ENCODE assay signal across 25 mouse cellular contexts in the genomic region with DNA sequence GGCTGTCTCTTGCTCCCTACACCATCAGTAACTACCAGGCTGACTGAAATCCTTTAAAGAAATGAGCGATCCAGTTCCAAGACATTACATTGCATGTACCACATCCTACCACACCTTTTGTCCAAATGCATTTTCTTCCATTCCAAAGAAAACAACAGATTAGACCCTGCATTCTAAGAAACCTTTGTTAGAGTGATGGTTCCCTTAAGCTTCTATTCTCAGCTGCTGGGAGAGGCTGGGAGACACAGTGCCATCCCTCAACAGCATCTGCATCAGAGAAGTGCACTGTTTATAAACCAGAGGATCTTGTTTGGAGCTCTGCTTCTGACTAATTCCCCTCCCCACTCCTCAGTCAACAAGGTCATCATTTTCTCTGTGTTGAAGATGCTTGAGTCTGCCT. TPM values are rescaled to one million over a fixed set of nuclear protein-coding genes. Genes with fewer than 3 reads are reported as not detected.
DNase-seq lines count a peak whose midpoint lies in the region; ATAC-seq and TF ChIP-seq lines count a peak whose summit lies in the region.
"Had no signal": no experiment of that assay in that cellular context is flagged by ENCODE, and none has a peak within 500 bp of the region (broad histone marks: within the 10 kb centered on the region; RNA-seq: fewer than 3 reads in every experiment).

No protein-coding gene starts in this region.

- no peak for ATAC-seq in intestine, embryonic 14.5 days (replicated peaks; ENCODE audit: low FRiP score, low TSS enrichment, low read depth)
- no peak for ATAC-seq in intestine, embryonic 16.5 days
- ATAC-seq: activated CD4-positive, CD25-positive, alpha-beta regulatory T cell, adult 4 months; forebrain, embryonic 14.5 days; forebrain, embryonic 16.5 days; Patski had no signal

- WGBS in intestine, embryonic 14.5 days, result 93% methylated on average over 1 of the region's 1 CpGs
- WGBS in intestine, embryonic 16.5 days, result 93% methylated on average over 1 of the region's 1 CpGs
- 81% methylated on average over 1 of the region's 1 CpGs for WGBS in small intestine, adult 2 months

- no peak for TF ChIP-seq CTCF in small intestine, adult 2 months (IDR thresholded peaks at IDR 0.05; ENCODE audit: extremely low read depth, insufficient read length, insufficient replicate concordance, low read depth, low read length)

- H3K9me3 ChIP-seq in intestine, embryonic 14.5 days (ENCODE audit: control insufficient read depth, low read length), result no peaks in the 10 kb centered on the region
- no peaks in the 10 kb centered on the region for H3K9me3 ChIP-seq in intestine, embryonic 16.5 days (ENCODE audit: control insufficient read depth, low read length)
- H3K9me3 ChIP-seq: embryonic facial prominence, embryonic 13.5 days; embryonic facial prominence, embryonic 15.5 days; forebrain, embryonic 10.5 days; forebrain, embryonic 12.5 days had no signal

- H3K27me3 ChIP-seq in intestine, embryonic 14.5 days (replicated peaks; ENCODE audit: control insufficient read depth, insufficient read depth, low read length), result no peaks in the 10 kb centered on the region
- no peaks in the 10 kb centered on the region for H3K27me3 ChIP-seq in intestine, embryonic 16.5 days (replicated peaks; ENCODE audit: control insufficient read depth, insufficient read depth, low read length)
- H3K27me3 ChIP-seq in small intestine, adult 2 months (ENCODE audit: control insufficient read depth, insufficient read depth, low read length), result no peaks in the 10 kb centered on the region
- H3K27me3 ChIP-seq: embryonic facial prominence, embryonic 13.5 days; embryonic facial prominence, embryonic 15.5 days; forebrain, embryonic 12.5 days; Patski had no signal

- H3K4me3 ChIP-seq in intestine, embryonic 14.5 days (ENCODE audit: low read depth, low read length), result no peak overlapping the region
- H3K4me3 ChIP-seq in intestine, embryonic 16.5 days (ENCODE audit: low read length), result no peak overlapping the region
- no peak overlapping the region for H3K4me3 ChIP-seq in small intestine, adult 2 months (ENCODE audit: low read depth, low read length)
- H3K4me3 ChIP-seq: embryonic facial prominence, embryonic 13.5 days; embryonic facial prominence, embryonic 15.5 days; erythroblast, embryonic 14.5 days; forebrain, embryonic 10.5 days; forebrain, embryonic 12.5 days had no signal

- 0 out of 2 replicates have a peak, but pooled peaks cover 2% of the 10 kb centered on the region for H3K4me1 ChIP-seq in intestine, embryonic 14.5 days (replicated peaks; ENCODE audit: control insufficient read depth, insufficient read depth, low read length)
- H3K4me1 ChIP-seq in intestine, embryonic 16.5 days (ENCODE audit: control insufficient read depth, insufficient read depth, low read length), result peaks cover 21% of the 10 kb centered on the region
- H3K4me1 ChIP-seq in small intestine, adult 2 months (ENCODE audit: control insufficient read depth, insufficient read depth, insufficient read length, low read length), result peaks cover 17% of the 10 kb centered on the region; the same call in 1 of the 2 replicates
- H3K4me1 ChIP-seq: forebrain, embryonic 12.5 days had no signal

- H3K4me2 ChIP-seq in intestine, embryonic 14.5 days (ENCODE audit: low read length), result no peak overlapping the region
- H3K4me2 ChIP-seq in intestine, embryonic 16.5 days (ENCODE audit: low read depth, low read length), result no peak overlapping the region
- H3K4me2 ChIP-seq: embryonic facial prominence, embryonic 13.5 days; embryonic facial prominence, embryonic 15.5 days; forebrain, embryonic 12.5 days had no signal

- no peak overlapping the region for H3K27ac ChIP-seq in intestine, embryonic 14.5 days (ENCODE audit: low read depth)
- no peak overlapping the region for H3K27ac ChIP-seq in intestine, embryonic 16.5 days (ENCODE audit: low read length)
- H3K27ac ChIP-seq in small intestine, adult 2 months (ENCODE audit: insufficient read depth, low read depth, low read length), result peak overlapping the region; percentile 44
- H3K27ac ChIP-seq: embryonic facial prominence, embryonic 13.5 days; embryonic facial prominence, embryonic 15.5 days; forebrain, embryonic 10.5 days; forebrain, embryonic 12.5 days had no signal

- H3K36me3 ChIP-seq in intestine, embryonic 14.5 days (ENCODE audit: control insufficient read depth, insufficient read depth, low read length), result no peaks in the 10 kb centered on the region
- no peaks in the 10 kb centered on the region for H3K36me3 ChIP-seq in intestine, embryonic 16.5 days (ENCODE audit: control insufficient read depth, insufficient read depth, low read length)
- no peaks in the 10 kb centered on the region for H3K36me3 ChIP-seq in small intestine, adult 2 months (ENCODE audit: control insufficient read depth, insufficient read depth, low read length)
- H3K36me3 ChIP-seq: embryonic facial prominence, embryonic 13.5 days; embryonic facial prominence, embryonic 15.5 days; forebrain, embryonic 10.5 days; forebrain, embryonic 12.5 days; G1E had no signal

- TF ChIP-seq POLR2A in small intestine, adult 2 months (IDR thresholded peaks at IDR 0.05; ENCODE audit: low read depth, low read length), result no peak

- peak; percentile 25 for DNase-seq in intestine, embryonic 14.5 days (ENCODE audit: low spot score)
- peak; percentile 64 for DNase-seq in R1 (ENCODE audit: low read depth, low spot score)
- no peak for DNase-seq in ovary, postnatal 36 days (ENCODE audit: low spot score)
- DNase-seq in cerebellum, postnatal 4 days (ENCODE audit: low spot score in 2 of 2), result no peak
- DNase-seq: adrenal gland, adult 8-10 months; adrenal gland, postnatal 14 days; adrenal gland, postnatal 36 days; cerebellum, adult 11-12 months; cerebellum, adult 2 months; cerebellum, adult 9-10 months; cerebellum, postnatal 10 days; cerebellum, postnatal 25 days; embryo, embryonic 11 days had no signal

- H3K9ac ChIP-seq in intestine, embryonic 14.5 days (ENCODE audit: low read length), result no peak overlapping the region
- no peak overlapping the region for H3K9ac ChIP-seq in intestine, embryonic 16.5 days (ENCODE audit: low read depth, low read length)
- H3K9ac ChIP-seq: embryonic facial prominence, embryonic 13.5 days; embryonic facial prominence, embryonic 15.5 days; forebrain, embryonic 12.5 days had no signal

RNA-seq across cellular contexts. Expression of a gene that starts 27.1 kb away (rescaled TPM):
- polyA plus RNA-seq in intestine, embryonic 14.5 days (2014; fragmentation: Nextera tagmentation; extraction: Ambion mirVana), result 17.9 and 18.0 TPM in 2 replicates
- polyA plus RNA-seq in intestine, embryonic 16.5 days (2015; fragmentation: Nextera tagmentation; extraction: Ambion mirVana), result 12.4 and 14.1 TPM in 2 replicates
- 5.7 and 5.8 TPM in 2 replicates for polyA plus RNA-seq in small intestine, adult 2 months (2012; rRNA removed)
- polyA plus RNA-seq: activated CD4-positive, CD25-positive, alpha-beta regulatory T cell, adult 4 months; erythroblast, embryonic 14.5 days; G1E had no signal

Comparison
In these comparisons a context has a peak if more than half of its experiments do, and no peak if none do; other contexts are left out.
1. DNase-seq: peak in intestine, embryonic 14.5 days (single experiment) and R1 (single experiment); none in ovary, postnatal 36 days (single experiment) and cerebellum, postnatal 4 days (0 of 2).